Mouse (Mus musculus) cortical plate, adult 2 months (tissue): ENCODE measurements around the gene Slc22a5.
"Not testable (repeated sequence)": the region's sequence is repeated elsewhere in the genome, so short reads cannot be mapped to it uniquely, and the experiment has no call there.

Experiments used
- CTCF ChIP-seq: fragments of 200-500 bp; IDR thresholded peaks from 2 replicates; pipeline ENCODE4 v1.5.1; 2011; ENCODE audit warnings: mild to moderate bottlenecking, control low read depth, low read length; ENCODE audit not compliant: insufficient read depth; ENCODE audit errors: extremely low read depth
- POLR2A ChIP-seq: fragments of 200-500 bp; IDR thresholded peaks from 2 replicates; pipeline ENCODE4 v1.6.1; 2011; ENCODE audit warnings: mild to moderate bottlenecking, low read length, control low read depth; ENCODE audit not compliant: insufficient read depth; ENCODE audit errors: extremely low read depth

DNA sequence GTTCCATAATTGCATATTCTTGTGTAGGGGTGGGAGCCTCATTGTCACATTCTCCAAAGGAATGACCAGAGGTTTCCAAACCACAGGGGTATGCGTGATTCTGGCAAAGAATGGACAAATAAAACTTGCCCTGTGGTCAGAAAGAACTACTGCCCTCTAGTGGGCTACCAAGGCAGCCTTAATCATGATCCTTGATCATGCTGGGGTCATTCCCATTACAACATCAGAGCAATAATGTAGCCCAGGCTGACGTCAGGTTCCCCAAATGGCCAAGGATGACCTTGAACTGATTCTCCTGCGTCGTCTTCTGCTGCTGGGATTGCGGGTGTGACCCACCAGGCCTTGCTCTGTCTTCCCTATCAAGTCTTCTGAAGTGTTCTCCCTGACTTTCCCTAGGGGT is 23.1 kb downstream of the Slc22a5 start:
- TF ChIP-seq CTCF, POLR2A: not testable (repeated sequence)
